Mouse (Mus musculus): Measurements from ENCODE around the gene Zfp933.

DNA sequence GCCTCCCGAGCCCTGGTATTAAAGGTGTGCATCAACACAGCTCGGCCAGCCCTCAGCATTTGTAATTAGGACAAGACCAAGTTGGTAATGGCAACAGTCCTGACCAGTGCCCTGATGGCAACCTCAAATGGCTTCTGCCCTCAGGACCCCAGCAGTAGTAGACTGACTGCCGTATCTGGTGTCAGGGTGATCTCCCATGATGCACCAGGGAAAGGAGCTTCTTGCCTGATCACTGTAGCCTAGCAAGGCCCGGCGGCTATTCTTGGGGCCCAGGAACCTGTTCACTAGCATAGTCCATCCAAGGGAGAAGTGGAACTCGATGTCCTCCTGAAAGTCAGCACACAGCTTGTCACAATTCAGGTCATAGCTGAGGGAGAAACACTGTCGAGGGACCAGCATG, 33.6 kb upstream of the Zfp933 start:
- no peak for TF ChIP-seq CTCF (IDR thresholded peaks at IDR 0.05; ENCODE audit: insufficient read depth, low read depth, low read length)
- TF ChIP-seq POLR2A (IDR thresholded peaks at IDR 0.05; ENCODE audit: insufficient read depth, low read depth, low read length), result no peak

Data from olfactory bulb, adult 2 months (tissue).